Mouse (Mus musculus) heart, adult 11 months (tissue): ENCODE results near the gene Tert.

Experiments
- DNase-seq: peaks from one replicate; pipeline ENCODE4 v3.0.0; 2022

Tert gene

GRCm38 (mm10) chr13:73626745-73627549, at the start of gene Tert:
Gene Tert, plus strand, starts transcription at chr13:73626911.
- peak; percentile 90 for DNase-seq

DNA sequence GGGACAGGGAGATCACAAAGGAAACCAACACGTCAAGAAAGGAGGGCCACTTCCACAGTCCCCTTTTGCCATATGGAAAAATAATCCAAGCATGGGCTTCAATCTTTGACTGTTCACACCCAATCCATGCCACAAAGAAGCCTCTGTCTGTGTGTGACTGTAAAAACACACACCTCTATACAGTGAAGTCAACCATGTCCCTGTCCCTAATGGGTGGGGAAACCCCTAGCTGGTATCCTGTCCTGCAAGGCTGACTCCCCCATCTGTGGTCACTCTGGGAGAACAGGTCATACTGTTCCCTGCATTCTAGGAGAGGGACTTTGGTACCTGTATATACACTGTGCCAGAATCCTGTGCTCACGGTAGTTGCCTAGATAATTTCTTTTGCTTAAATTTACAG, 49.4 kb upstream of the Tert start:
- no peak for DNase-seq

DNA sequence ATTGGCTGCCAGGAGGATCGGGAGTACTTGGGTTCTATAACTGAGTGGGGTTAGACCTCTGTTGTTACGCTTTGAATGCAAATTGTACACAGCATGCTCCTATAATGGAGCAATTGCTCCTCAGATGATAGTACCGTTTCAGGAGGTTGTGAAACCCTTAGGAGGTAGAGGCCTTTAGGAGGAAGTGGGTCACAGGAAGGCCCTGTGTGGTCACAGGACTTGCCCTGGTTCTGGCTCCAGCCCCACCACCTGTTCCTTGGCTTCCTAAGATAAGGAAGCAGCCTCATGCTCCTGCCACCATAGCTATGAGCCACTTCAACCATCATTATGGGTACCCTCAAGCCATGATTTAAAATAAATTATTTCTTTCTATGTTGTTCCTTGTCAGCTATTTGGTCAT, 35.2 kb upstream of the Tert start:
- no peak for DNase-seq

- DNase-seq: no peak
Observed at GRCm38 (mm10) chr13:73592546-73592945, 34.2 kb upstream of the Tert start.

GRCm38 (mm10) chr13:73596276-73596675, 30.4 kb upstream of the Tert start:
- DNase-seq: no peak

DNA sequence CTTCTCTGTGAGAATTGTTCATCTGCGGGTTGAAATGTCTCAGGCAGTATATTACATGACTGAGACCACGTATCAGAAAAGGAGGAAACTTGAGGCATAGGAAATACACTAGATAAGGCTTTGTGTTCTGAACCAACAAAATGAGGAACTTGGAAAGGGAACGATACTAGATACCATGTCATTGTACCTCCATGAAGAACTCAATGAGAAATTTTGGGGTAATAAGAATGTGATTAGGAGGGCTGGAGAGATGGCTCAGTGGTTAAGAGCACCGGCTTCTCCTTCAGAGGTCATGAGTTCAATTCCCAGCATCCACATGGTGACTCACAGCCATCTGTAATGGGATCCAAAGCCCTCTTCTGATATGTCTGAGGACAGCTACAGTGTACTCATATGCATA, 26.5 kb upstream of the Tert start:
- no peak for DNase-seq

- peak; percentile 87 for DNase-seq
Observed at GRCm38 (mm10) chr13:73603046-73603445, 23.7 kb upstream of the Tert start.

DNA sequence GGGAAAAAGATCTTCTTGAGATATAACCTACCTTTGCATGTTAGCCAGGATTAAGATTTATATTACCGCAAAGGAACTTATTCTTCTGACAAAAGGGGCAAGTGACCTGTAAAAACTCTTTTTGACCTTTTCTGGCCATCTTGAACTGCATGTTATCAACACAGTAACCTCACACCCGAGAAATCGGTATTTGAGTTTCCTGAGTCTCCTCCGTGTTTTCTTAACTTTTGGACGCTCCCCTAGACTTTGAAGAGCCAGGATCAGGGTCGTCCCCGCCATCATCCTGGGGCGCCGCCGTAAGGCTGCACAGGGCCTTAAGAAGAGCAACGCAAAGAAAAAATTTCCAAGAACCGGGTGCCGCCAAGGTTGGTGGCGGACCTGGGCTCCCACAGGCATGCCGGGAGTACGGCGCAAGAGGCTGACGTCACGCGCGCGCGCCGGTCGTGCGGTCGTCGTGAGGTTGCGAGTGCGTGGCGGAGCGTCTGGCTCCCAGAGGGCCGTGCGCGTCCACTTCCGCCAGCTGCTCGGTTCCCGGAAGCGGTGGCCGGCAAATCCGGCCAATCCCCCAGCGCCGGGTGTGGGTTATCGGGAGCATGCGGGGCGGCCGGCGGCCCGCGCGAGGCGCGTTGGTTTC, 23.1 kb upstream of the Tert start, which contains the start of gene Clptm1l:
Gene Clptm1l (plus strand): TSS at position 485 of the 634 bp plus-strand sequence.
- peak; percentile 99 for DNase-seq

- no peak for DNase-seq
Observed at GRCm38 (mm10) chr13:73604156-73604957, 22.4 kb upstream of the Tert start.

- peak; percentile 94 for DNase-seq
Observed at GRCm38 (mm10) chr13:73618406-73618805, 8.3 kb upstream of the Tert start.

GRCm38 (mm10) chr13:73620637-73621036, 6.1 kb upstream of the Tert start:
- no peak for DNase-seq

GRCm38 (mm10) chr13:73626410-73626744, 334 bp upstream of the Tert start:
- DNase-seq: no peak

DNA sequence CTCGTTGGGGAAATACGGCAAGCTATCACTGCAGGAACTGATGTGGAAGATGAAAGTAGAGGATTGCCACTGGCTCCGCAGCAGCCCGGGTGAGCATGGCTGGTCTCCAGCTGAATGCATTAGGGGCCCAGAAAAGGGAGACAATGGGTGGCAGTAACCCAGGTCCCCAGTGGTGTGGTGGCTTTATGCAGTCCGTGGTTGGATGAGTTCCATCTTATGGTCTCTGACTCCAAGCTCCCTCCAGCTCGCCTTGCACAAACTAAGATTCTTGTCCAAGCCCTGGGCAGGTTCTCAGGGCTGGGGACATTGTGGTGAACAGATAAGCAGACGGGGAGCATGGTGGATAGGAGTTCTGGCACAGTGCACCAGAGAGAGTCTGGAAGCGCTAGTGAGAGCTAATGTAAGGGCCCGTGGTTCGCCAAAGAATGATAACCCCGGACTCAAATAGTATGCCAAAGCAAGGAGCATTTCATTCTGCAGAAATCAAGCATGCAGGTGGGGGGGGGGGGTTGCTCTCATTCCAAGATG, 1.9 kb downstream of the Tert start:
- no peak for DNase-seq

DNA sequence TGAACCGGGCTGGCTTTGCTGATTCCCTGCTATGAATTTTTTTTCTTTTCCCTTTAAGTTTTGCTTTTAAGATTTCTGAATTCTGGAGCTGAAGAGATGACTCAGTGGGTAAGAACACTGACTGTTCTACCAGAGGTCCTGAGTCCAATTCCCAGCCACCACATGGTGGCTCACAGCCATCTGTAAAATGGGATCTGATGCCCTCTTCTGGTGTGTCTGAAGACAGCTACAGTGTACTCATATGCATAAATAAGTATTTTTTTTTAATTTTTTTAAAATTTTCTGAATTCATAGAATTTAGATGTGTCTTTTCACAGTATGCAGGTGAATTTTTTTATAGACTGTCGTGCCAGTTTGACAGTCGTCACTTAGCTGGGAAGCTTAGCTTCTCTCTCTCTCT, 5.1 kb downstream of the Tert start:
- DNase-seq: no peak

DNA sequence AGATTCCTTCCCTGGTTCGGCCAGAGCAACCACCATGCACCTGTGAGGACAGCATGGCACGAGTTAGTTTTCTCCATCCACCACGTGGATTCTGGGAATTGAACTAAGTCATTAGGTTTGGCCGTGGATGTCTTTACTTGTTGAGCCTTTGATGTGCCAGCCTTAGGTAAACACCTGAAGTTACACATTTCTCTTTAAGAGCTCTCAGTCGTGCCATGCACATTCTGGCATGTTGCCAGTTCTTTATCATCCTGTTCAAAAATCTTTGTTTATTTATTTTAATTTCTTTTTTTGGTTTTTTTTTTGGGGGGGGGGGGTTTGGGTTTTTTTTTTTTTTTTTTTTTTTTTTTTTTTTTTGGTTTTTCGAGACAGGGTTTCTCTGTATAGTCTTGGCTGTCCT, 11.1 kb downstream of the Tert start:
- DNase-seq: no peak

DNA sequence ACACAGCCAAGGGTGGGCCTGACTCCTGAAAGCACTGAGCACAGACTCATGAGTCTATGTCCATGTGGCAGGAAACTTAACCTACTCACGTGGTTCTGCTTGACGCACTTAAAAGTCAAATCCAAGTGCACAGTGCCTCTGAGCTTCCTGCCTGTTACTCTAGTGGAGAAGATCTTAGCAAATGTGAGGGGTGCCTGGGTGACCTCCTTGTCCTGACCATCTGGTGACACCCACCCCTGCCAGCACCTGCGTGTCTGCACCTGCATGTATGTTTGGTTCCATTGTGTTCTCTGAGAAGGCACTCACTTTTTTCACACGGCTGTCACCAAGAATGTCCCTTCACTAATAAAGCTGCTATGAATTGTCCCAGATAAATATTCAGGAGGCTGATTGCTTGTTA, 14.6 kb downstream of the Tert start:
- no peak for DNase-seq

- DNase-seq: no peak
Observed at GRCm38 (mm10) chr13:73646397-73647087, 19.8 kb downstream of the Tert start.

- DNase-seq: no peak
Observed at GRCm38 (mm10) chr13:73653266-73653665, 26.6 kb downstream of the Tert start.

- DNase-seq: no peak
Observed at GRCm38 (mm10) chr13:73654976-73655375, 28.3 kb downstream of the Tert start.

DNA sequence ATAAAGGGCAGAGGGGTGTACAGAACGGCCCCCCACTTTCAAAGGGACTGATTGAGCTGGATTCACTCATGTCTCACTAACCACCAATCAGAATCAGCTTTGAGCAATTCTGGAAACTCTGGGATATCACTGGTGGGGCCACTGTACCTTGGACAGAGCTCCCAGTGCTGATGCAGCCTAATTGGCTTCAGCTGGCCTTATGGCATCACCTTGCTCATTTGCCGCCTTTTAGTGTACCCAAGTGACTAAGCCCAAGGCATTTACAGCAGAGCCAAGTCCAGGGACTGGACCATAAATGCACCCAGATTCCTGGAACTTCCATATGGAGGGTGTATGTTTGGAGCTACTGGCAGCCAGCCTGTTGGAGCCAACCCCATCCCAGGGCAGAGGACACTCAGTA, 32.2 kb downstream of the Tert start:
- no peak for DNase-seq

DNA sequence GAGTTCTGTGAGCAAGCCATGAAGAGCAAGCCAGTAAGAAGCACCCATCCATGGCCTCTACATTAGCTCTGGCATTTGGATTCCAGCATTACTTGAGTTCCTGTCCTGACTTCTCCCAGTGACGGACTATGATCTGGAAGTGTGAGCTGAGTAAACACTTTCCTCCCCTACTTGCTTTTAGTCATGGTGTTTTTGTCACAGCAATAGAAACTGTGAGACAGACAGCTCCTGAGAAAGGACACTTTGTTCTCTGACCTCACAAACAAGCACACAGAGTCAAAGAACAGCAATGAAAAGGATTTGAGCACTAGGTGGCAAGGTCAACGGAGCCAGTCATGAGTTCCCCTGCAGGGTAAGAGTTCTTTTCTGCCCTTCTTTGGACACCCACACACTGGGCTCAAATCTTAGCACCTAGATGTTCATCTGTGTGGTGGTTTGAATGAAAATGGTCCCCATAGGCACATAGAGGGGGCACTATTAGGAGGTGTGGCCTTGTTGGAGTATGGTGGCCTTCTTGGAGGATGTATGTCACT, 33.5 kb downstream of the Tert start:
- no peak for DNase-seq

GRCm38 (mm10) chr13:73675161-73675560, 48.5 kb downstream of the Tert start:
- DNase-seq: no peak

- DNase-seq: no peak
Observed at GRCm38 (mm10) chr13:73677853-73678252, 51.1 kb downstream of the Tert start, which contains the start of gene Slc6a18. Gene Slc6a18, minus strand, starts transcription at chr13:73678023.
